Mouse (Mus musculus) midbrain, embryonic 13.5 days (tissue): ENCODE results near the gene Adipor2. TPM values are rescaled to one million over a fixed set of nuclear protein-coding genes. Genes with fewer than 3 reads are reported as not detected.

Source experiments
- ATAC-seq: fragments of 200-750 bp; cut with Nextera tagmentation; 2 replicates; pipeline ENCODE4 v1.8.0; 2017; ENCODE audit warnings: mild to moderate bottlenecking, moderate TSS enrichment, moderate library complexity
- H3K27ac ChIP-seq: fragments of 300-500 bp; sonication (generic); 2 replicates; pipeline ENCODE4 v1.5.1; 2015; ENCODE audit warnings: inconsistent platforms, mild to moderate bottlenecking, moderate library complexity
- H3K27me3 ChIP-seq: fragments of 300-500 bp; sonication (generic); 2 replicates; pipeline ENCODE4 v1.6.1; 2015; ENCODE audit warnings: mild to moderate bottlenecking, inconsistent platforms
- H3K36me3 ChIP-seq: fragments of 300-500 bp; sonication (generic); 2 replicates; pipeline ENCODE4 v1.6.1; 2015; ENCODE audit warnings: mild to moderate bottlenecking, inconsistent platforms
- H3K4me1 ChIP-seq: fragments of 300-500 bp; sonication (generic); replicated peaks from 2 replicates; pipeline ENCODE4 v1.6.1; 2015; ENCODE audit warnings: inconsistent platforms
- H3K4me2 ChIP-seq: fragments of 300-500 bp; sonication (generic); replicated peaks from 2 replicates; pipeline ENCODE4 v1.6.1; 2015; ENCODE audit warnings: moderate library complexity, mild to moderate bottlenecking, inconsistent platforms
- H3K4me3 ChIP-seq: fragments of 300-500 bp; sonication (generic); replicated peaks from 2 replicates; pipeline ENCODE4 v1.5.1; 2015; ENCODE audit warnings: mild to moderate bottlenecking, inconsistent platforms
- H3K9ac ChIP-seq: fragments of 300-500 bp; sonication (generic); replicated peaks from 2 replicates; pipeline ENCODE4 v1.6.1; 2015; ENCODE audit warnings: mild to moderate bottlenecking, inconsistent platforms
- H3K9me3 ChIP-seq: fragments of 300-500 bp; sonication (generic); 2 replicates; pipeline ENCODE4 v1.6.1; 2016; ENCODE audit warnings: mild to moderate bottlenecking, inconsistent platforms
- WGBS: fragments of 180-500 bp; shearing (Covaris S2); methylation state at CpG from one replicate; pipeline ENCODE4 v1.1.7; 2015; 5-methylcytosine and 5-hydroxymethylcytosine counted together
- polyA plus RNA-seq: library from polyadenylated mRNA; unstranded; fragments of >200 nt; fragmentation: Nextera tagmentation; extraction: Ambion mirVana; gene quantifications from 2 replicates; pipeline ENCODE4 v1.2.1, GENCODE M21; 2015

Gene Adipor2
- polyA plus RNA-seq, 1 experiment from 2014 or later, result 38.1 TPM

DNA sequence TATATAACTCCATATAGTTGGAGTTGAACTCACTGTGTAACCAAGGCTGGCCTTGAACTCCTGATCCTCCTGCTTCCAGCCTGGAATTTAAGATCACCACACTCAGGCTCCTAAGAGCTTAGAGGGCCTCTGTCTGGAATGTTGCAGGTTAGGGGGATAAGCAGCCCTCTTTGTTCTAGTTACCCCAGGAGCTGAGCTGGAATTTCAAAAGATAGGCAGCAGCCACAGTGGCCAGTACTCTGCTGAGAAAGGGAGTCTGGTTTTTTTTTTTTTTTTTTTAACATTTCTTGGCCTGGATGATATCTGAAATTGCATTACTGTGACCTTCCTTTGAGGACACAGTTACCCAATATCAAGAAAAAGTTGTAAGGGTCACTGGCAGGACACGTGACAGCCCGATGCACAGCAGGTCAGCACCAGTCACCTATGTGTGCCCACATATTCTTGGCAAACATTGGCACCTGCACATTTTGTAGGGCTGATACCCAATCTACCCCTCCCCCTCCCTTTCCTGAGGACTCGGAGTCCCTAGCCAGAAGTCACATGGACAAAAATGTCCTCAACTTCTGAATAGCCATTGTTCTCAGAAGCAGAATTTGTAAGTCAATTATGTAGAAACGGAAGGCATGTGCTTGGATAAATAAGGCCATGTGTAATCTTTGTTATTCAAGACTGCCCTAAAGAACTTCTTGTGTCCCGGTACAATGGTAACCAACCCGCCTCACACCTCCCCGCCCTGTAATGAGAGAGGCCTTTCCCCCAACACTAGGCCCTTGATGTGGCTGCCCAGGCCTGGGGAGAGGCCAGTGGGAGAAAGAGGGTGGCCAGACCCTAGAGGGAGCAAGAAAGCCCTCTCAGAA, 1.1 kb upstream of the Adipor2 start:
- H3K27ac ChIP-seq, result no peak overlapping the region
- peak; percentile 83 for ATAC-seq

DNA sequence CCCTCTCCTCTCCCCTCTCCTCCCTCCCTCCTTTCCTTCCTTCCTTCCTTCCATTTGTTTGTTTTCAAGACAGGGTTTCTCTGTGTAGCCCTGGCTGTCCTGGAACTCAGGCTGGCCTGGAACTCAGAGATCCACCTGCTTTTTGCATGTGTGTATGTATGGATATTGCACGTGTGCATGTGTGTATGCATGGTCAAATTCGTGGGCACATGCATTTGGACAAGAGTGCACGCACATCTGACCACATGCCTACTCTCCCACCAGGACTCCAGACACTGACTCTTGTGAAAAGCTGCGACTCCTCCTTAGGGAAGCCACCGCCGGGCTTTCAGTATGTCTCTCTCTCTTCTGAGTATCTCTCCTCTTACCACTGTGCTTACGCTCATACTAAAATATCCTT, 317 bp upstream of the Adipor2 start:
- 0 out of 2 replicates have a peak, but pooled peaks have one; percentile 22 for ATAC-seq

More for the DNA sequence above, 1.1 kb upstream of the Adipor2 start:
- peaks cover 13% of the 10 kb centered on the region for H3K4me1 ChIP-seq
- no peak overlapping the region for H3K4me2 ChIP-seq
- H3K9ac ChIP-seq, result no peak overlapping the region
- H3K27me3 ChIP-seq, result peaks cover 20% of the 10 kb centered on the region
- no peak overlapping the region for H3K4me3 ChIP-seq
- WGBS, result 11% methylated on average over 7 of the region's 7 CpGs
- H3K9me3 ChIP-seq, result no peaks in the 10 kb centered on the region
- no peaks in the 10 kb centered on the region for H3K36me3 ChIP-seq

DNA sequence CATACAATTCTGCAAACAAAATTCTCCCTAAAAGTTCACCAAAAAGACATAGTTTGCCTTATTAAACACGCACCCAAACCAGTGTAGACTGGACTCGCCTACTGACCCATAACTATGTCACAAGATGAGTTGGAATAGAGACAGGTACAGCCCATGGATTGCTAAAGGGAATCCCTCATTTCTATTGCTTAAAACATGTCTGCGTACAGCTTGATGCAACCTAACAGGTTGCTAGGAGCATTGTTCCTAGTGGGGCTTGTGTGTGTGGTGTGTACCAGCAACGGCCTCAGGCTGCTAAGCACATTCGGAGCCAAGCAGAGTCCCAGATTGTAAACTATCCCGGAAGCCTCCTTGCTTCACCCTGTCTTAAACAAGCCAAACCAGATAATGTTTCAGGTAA, 861 bp downstream of the Adipor2 start:
- ATAC-seq, result no peak
- no peaks in the 10 kb centered on the region for H3K36me3 ChIP-seq
- 74% methylated on average over 6 of the region's 6 CpGs for WGBS

More for the DNA sequence above, 317 bp upstream of the Adipor2 start:
- WGBS, result 50% methylated on average over 7 of the region's 7 CpGs
- Histone ChIP-seq H3K27me3 (peaks cover 20% of the 10 kb centered on the region), H3K4me3 (no peak overlapping the region), H3K27ac (no peak overlapping the region), H3K4me1 (peaks cover 13% of the 10 kb centered on the region), H3K9me3 (no peaks in the 10 kb centered on the region), H3K4me2 (no peak overlapping the region), H3K36me3 (no peaks in the 10 kb centered on the region), H3K9ac (no peak overlapping the region)

DNA sequence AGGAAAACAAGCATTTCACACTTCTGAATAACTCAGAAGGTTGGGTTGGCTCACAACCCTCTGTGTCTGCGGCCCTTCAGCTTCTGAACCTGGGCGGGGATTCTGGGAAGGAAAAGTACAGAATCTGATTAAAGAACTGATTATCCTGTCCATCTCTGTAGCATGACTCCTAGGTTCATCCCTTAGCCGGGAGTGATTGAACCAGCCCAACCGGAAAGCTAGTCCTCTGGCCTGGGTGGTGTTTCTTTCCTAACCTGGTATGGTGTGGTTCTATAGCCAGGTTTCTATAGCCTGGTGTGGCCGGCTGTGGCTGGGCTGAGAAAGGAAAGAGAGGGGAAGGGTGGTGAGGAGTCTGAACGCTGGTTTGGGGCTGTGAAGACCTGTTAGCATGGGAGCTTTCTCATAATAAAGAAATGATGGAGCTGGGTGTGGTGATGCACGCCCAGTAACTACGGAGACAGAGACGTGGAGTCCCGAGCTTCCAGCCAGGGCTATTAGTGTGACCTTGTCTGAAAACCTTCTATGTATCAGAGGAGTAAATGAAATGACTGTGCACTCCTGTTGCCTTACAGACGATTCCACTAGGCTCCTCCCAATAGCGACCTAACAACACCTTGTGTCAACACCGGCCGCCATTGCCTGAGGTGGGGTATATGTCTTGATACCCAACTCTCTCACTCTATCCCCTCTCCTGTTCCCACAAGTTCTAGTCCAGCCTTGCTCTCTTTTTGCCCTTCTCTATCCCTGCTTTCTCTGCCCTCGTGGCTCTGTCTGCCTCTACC, 3.1 kb downstream of the Adipor2 start:
- no peaks in the 10 kb centered on the region for H3K9me3 ChIP-seq
- peaks cover 13% of the 10 kb centered on the region for H3K4me1 ChIP-seq
- no peak for ATAC-seq
- no peaks in the 10 kb centered on the region for H3K36me3 ChIP-seq
- H3K9ac ChIP-seq, result no peak overlapping the region
- H3K27ac ChIP-seq, result no peak overlapping the region
- WGBS, result 88% methylated on average over 15 of the region's 15 CpGs
- no peak overlapping the region for H3K4me3 ChIP-seq
- H3K4me2 ChIP-seq, result no peak overlapping the region
- peaks cover 15% of the 10 kb centered on the region; the same call in 1 of the 2 replicates for H3K27me3 ChIP-seq

More for the DNA sequence above, 861 bp downstream of the Adipor2 start:
- no peak overlapping the region for H3K4me3 ChIP-seq
- no peak overlapping the region for H3K9ac ChIP-seq
- H3K4me1 ChIP-seq, result peaks cover 13% of the 10 kb centered on the region
- H3K4me2 ChIP-seq, result no peak overlapping the region
- H3K27ac ChIP-seq, result no peak overlapping the region
- no peaks in the 10 kb centered on the region for H3K9me3 ChIP-seq
- H3K27me3 ChIP-seq, result peaks cover 20% of the 10 kb centered on the region

DNA sequence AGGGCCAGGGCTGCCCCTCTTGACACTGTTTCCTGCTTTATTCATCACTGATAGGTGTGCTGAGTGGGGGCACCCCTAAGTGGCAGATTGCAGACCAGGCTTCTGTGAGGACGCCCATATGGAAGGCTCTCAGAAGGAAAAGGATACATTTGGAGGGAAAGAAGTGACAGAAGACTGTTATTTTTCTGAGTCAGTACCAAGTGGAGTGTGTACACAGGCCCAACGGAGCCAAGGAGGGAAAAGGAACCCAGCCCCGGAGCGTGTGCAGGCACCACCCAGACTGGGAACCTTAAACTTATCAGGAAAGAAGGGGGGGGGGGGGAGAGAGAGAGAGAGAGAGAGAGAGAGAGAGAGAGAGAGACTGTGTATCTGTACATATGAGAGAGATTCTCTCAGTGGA, 4.9 kb downstream of the Adipor2 start:
- Histone ChIP-seq H3K4me1 (peaks cover 4% of the 10 kb centered on the region), H3K4me2 (no peak overlapping the region), H3K9me3 (no peaks in the 10 kb centered on the region), H3K4me3 (no peak overlapping the region), H3K27ac (no peak overlapping the region), H3K9ac (no peak overlapping the region), H3K27me3 (peaks cover 15% of the 10 kb centered on the region; the same call in 1 of the 2 replicates), H3K36me3 (no peaks in the 10 kb centered on the region)
- ATAC-seq, result no peak
- WGBS, result 93% methylated on average over 4 of the region's 4 CpGs

DNA sequence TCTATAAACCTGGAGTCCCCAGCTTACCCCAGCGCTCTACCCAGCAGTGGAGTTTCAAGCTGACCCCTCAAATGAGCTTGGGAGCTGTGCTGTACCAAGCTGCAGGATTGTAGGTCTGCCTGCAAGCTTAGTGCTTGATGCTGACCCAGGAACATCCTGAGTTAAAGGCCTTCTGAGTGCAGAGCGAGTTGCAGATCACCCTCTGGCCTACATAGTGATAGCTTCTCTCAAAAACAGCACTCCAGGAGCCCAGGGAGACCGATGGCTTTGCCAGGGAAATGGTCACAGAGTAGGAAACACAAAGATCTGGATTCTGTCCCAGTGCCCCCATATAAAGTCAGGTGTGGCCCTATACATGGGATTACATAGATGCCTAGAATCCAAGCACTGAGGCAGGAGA, 6.0 kb downstream of the Adipor2 start:
- Histone ChIP-seq H3K4me3 (no peak overlapping the region), H3K27me3 (peaks cover 15% of the 10 kb centered on the region; the same call in 1 of the 2 replicates), H3K27ac (no peak overlapping the region), H3K36me3 (no peaks in the 10 kb centered on the region), H3K4me1 (no peaks in the 10 kb centered on the region), H3K9ac (no peak overlapping the region), H3K4me2 (no peak overlapping the region), H3K9me3 (no peaks in the 10 kb centered on the region)
- no peak for ATAC-seq
- WGBS, result 88% methylated on average over 3 of the region's 3 CpGs

DNA sequence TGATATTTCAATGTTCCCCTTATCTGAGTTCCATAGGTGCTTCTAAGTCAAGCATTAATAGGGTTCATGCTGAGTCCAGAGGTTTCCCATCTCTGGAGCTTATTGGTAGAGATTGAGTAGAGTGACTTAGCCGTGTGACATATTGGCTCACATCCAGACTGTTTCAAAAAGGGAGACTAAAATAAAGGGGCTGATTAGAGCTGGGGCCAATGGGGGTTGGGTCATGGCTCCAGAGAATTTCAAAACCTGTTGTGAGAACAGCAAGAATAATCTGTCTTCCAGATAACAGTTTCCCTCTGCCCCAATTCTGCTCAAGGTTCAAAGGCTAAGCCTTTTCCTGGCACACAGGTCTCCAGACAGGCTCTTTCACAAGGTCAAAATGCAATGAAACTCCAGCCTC, 7.7 kb downstream of the Adipor2 start:
- H3K36me3 ChIP-seq, result no peaks in the 10 kb centered on the region
- H3K4me2 ChIP-seq, result no peak overlapping the region
- H3K4me3 ChIP-seq, result no peak overlapping the region
- no peaks in the 10 kb centered on the region for H3K9me3 ChIP-seq
- no peak for ATAC-seq
- no peak overlapping the region for H3K9ac ChIP-seq
- peaks cover 5% of the 10 kb centered on the region; the same call in 1 of the 2 replicates for H3K27me3 ChIP-seq
- H3K27ac ChIP-seq, result no peak overlapping the region
- no peaks in the 10 kb centered on the region for H3K4me1 ChIP-seq
- 73% methylated on average over 1 of the region's 1 CpGs for WGBS

DNA sequence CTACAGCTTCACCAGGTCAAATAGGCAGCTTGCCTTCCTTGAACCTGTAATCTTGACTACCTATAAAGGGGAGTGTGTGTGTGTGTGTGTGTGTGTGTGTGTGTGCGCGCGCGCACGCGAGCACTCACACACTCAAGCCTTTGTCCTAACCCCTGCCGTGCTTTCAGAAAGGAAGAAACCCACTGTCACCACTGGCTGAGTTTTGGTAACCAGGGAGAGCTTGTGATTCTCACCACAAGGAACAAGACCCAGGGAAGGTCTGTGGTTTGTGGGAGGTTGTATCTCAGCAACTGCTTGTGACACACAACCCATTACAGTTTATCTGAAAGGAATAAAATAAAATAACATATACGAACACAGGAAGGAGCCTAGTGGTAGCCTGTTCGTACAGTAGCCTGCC, 8.9 kb downstream of the Adipor2 start:
- H3K9me3 ChIP-seq, result no peaks in the 10 kb centered on the region
- H3K4me2 ChIP-seq, result no peak overlapping the region
- no peaks in the 10 kb centered on the region for H3K27me3 ChIP-seq
- no peaks in the 10 kb centered on the region for H3K4me1 ChIP-seq
- ATAC-seq, result no peak
- no peak overlapping the region for H3K27ac ChIP-seq
- no peaks in the 10 kb centered on the region for H3K36me3 ChIP-seq
- no peak overlapping the region for H3K4me3 ChIP-seq
- H3K9ac ChIP-seq, result no peak overlapping the region
- 58% methylated on average over 9 of the region's 9 CpGs for WGBS

DNA sequence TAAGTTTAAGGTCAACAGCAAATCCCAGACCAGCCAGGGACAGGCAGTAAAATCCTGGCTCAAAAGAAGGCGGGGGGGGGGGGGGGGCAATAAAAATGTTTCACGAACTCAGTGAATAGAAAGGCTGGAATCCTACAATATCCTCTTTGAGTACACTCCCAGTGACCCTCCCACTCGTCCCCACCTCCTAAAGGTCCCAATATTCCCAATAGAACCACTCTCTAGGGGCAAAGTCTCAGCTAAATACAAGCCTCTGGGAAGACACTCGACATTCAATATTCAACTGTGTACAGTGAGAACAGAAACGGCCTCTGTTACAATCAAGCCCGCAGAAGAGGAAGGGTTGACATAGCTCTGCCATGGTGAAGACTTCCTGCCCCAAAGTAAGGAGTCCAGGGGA, 9.7 kb downstream of the Adipor2 start:
- no peak overlapping the region for H3K9ac ChIP-seq
- no peaks in the 10 kb centered on the region for H3K27me3 ChIP-seq
- no peaks in the 10 kb centered on the region for H3K4me1 ChIP-seq
- H3K27ac ChIP-seq, result no peak overlapping the region
- H3K4me3 ChIP-seq, result no peak overlapping the region
- no peak for ATAC-seq
- H3K36me3 ChIP-seq, result no peaks in the 10 kb centered on the region
- 73% methylated on average over 6 of the region's 6 CpGs for WGBS
- no peak overlapping the region for H3K4me2 ChIP-seq
- H3K9me3 ChIP-seq, result no peaks in the 10 kb centered on the region

DNA sequence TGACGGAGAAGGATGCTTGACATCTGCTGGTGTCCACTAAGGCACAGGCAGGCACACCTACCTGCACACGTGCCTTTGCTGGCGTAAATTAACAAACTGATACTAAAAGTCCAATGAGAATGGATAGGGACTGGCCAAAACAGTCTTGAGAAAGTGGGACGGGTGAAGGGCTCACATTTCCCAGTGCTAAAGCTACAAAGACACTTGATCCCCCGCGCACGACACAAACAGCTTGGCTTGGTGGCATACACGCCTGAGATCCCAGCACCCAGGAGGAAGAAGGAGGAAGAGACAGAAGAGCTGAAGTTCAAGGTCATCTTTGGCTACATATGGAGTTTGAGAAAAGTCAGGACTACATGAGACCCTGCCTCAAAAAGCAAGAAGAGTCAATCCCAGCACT, 11.0 kb downstream of the Adipor2 start:
- no peaks in the 10 kb centered on the region for H3K27me3 ChIP-seq
- no peak overlapping the region for H3K4me3 ChIP-seq
- no peaks in the 10 kb centered on the region for H3K36me3 ChIP-seq
- H3K4me2 ChIP-seq, result no peak overlapping the region
- H3K9me3 ChIP-seq, result no peaks in the 10 kb centered on the region
- H3K9ac ChIP-seq, result no peak overlapping the region
- no peak overlapping the region for H3K27ac ChIP-seq
- H3K4me1 ChIP-seq, result no peaks in the 10 kb centered on the region
- no peak for ATAC-seq
- WGBS, result 89% methylated on average over 8 of the region's 8 CpGs

DNA sequence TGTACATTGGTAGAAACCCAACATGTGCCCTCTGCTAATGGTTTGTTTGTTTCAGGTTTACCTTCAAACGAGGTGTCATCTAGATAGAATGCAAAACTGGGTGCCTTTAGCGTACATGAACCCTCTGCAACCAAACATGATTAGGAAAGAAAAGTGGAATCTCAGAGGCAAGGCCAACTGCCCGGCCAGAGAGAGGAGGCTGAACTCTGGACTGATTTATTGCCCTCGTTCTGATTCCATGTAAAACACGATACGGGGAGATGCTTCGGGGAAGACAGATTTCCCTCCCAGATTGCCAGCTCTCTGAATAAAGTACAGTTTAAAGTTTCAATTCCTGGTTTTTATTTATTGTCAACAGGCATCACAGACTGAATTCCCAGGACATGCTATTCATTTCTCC, 12.2 kb downstream of the Adipor2 start:
- H3K9me3 ChIP-seq, result no peaks in the 10 kb centered on the region
- H3K9ac ChIP-seq, result no peak overlapping the region
- ATAC-seq, result no peak
- no peak overlapping the region for H3K27ac ChIP-seq
- H3K4me2 ChIP-seq, result no peak overlapping the region
- H3K27me3 ChIP-seq, result no peaks in the 10 kb centered on the region
- no peaks in the 10 kb centered on the region for H3K36me3 ChIP-seq
- no peak overlapping the region for H3K4me3 ChIP-seq
- 91% methylated on average over 7 of the region's 7 CpGs for WGBS
- H3K4me1 ChIP-seq, result no peaks in the 10 kb centered on the region

DNA sequence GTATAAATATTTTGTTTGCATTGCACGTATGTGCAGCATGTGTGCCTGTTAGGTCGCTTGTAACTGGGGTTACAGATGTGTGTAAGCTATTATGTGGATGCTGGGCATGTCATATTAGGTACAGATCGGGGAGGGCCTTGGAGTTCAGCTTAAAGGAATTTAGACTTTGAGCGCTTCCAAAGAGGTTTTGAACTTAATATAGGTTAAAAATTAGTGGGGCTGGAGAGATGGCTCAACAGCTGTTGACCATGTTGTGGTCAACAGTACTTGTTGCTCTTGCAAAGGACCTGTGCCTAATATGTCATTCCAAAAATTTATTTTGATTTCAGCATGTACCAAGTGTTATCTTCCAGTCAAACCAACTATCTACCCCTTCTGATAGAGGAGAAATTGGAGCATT, 12.7 kb downstream of the Adipor2 start:
- WGBS, result 93% methylated on average over 4 of the region's 4 CpGs

More for the DNA sequence above, 12.7 kb downstream of the Adipor2 start:
- Histone ChIP-seq H3K27me3 (no peaks in the 10 kb centered on the region), H3K9me3 (no peaks in the 10 kb centered on the region), H3K4me2 (no peak overlapping the region), H3K27ac (no peak overlapping the region), H3K4me3 (no peak overlapping the region), H3K4me1 (no peaks in the 10 kb centered on the region), H3K9ac (no peak overlapping the region), H3K36me3 (no peaks in the 10 kb centered on the region)
- no peak for ATAC-seq
